Mouse (Mus musculus): ENCODE data around the gene Pacrg. TPM values are rescaled to one million over a fixed set of nuclear protein-coding genes. Genes with fewer than 3 reads are reported as not detected.

The Pacrg gene
- polyA plus RNA-seq, 1 experiment from 2014 or later: 1.3 TPM

DNA sequence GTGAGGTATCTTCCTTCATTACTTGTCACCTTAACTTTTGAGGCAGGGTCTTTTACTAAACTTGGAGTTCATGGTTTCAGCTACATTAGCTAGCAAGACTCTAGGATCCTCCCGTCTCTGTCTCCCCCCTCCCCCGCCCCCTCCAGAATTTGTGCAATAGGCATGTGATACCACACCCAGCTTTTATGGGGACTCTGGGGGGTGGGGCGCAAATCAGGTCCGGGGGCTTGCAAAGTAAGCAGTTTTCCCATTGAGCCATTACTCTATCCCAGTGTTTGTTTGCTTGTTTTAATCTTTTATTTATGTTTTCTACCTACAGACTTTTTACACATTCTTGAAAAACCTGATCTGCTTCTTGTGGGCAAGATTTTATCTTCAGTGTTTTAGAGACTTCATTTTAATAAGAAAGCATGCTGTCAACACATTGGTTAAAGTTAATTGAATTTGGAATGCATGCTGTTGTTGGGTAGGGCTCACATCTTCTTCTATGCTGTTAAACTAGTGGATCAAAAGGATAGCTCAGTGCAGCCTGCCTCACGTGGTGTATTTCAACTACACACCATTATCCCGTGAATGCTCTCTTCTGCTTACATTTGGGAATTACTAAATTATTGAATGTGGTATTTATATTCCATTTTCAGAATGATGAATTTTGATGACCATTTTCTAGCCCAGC, 408.1 kb downstream of the Pacrg start:
- no peak overlapping the region for H3K9ac ChIP-seq (ENCODE audit: low read depth, low read length)
- no peak for ATAC-seq (replicated peaks; ENCODE audit: insufficient number of reproducible peaks, low FRiP score, low TSS enrichment)
- H3K27ac ChIP-seq (ENCODE audit: low read depth, low read length): no peak overlapping the region
- H3K9me3 ChIP-seq (replicated peaks; ENCODE audit: control insufficient read depth, low read length): no peaks in the 10 kb centered on the region
- 71% methylated on average over 6 of the region's 6 CpGs for WGBS (ENCODE audit: insufficient replicate concordance)
- H3K36me3 ChIP-seq (ENCODE audit: control insufficient read depth, insufficient read depth, low read length): no peaks in the 10 kb centered on the region
- peaks cover 6% of the 10 kb centered on the region; the same call in 1 of the 2 replicates for H3K4me1 ChIP-seq (ENCODE audit: control insufficient read depth, insufficient read depth, low read length)
- H3K4me3 ChIP-seq (ENCODE audit: low read depth, low read length): no peak overlapping the region
- no peak overlapping the region for H3K4me2 ChIP-seq
- H3K27me3 ChIP-seq (ENCODE audit: control insufficient read depth, insufficient read depth, low read length): no peaks in the 10 kb centered on the region

GRCm38 (mm10) chr17:10430831-10431230, 409.3 kb downstream of the Pacrg start:
- Histone ChIP-seq H3K9me3 (replicated peaks; ENCODE audit: control insufficient read depth, low read length) (no peaks in the 10 kb centered on the region), H3K9ac (ENCODE audit: low read depth, low read length) (no peak overlapping the region), H3K4me3 (ENCODE audit: low read depth, low read length) (no peak overlapping the region), H3K4me1 (ENCODE audit: control insufficient read depth, insufficient read depth, low read length) (peaks cover 5% of the 10 kb centered on the region; the same call in 1 of the 2 replicates), H3K36me3 (ENCODE audit: control insufficient read depth, insufficient read depth, low read length) (no peaks in the 10 kb centered on the region), H3K27ac (ENCODE audit: low read depth, low read length) (no peak overlapping the region), H3K27me3 (ENCODE audit: control insufficient read depth, insufficient read depth, low read length) (no peaks in the 10 kb centered on the region), H3K4me2 (no peak overlapping the region)
- ATAC-seq (replicated peaks; ENCODE audit: insufficient number of reproducible peaks, low FRiP score, low TSS enrichment): no peak
- WGBS (ENCODE audit: insufficient replicate concordance): 76% methylated on average over 4 of the region's 4 CpGs

GRCm38 (mm10) chr17:10429406-10429805, 410.7 kb downstream of the Pacrg start:
- Histone ChIP-seq H3K9me3 (replicated peaks; ENCODE audit: control insufficient read depth, low read length) (no peaks in the 10 kb centered on the region), H3K36me3 (ENCODE audit: control insufficient read depth, insufficient read depth, low read length) (no peaks in the 10 kb centered on the region), H3K4me3 (ENCODE audit: low read depth, low read length) (no peak overlapping the region), H3K27me3 (ENCODE audit: control insufficient read depth, insufficient read depth, low read length) (no peaks in the 10 kb centered on the region), H3K4me2 (no peak overlapping the region), H3K4me1 (ENCODE audit: control insufficient read depth, insufficient read depth, low read length) (peaks cover 3% of the 10 kb centered on the region; the same call in 1 of the 2 replicates), H3K9ac (ENCODE audit: low read depth, low read length) (no peak overlapping the region), H3K27ac (ENCODE audit: low read depth, low read length) (no peak overlapping the region)
- WGBS (ENCODE audit: insufficient replicate concordance): 81% methylated on average over 11 of the region's 11 CpGs
- ATAC-seq (replicated peaks; ENCODE audit: insufficient number of reproducible peaks, low FRiP score, low TSS enrichment): no peak

DNA sequence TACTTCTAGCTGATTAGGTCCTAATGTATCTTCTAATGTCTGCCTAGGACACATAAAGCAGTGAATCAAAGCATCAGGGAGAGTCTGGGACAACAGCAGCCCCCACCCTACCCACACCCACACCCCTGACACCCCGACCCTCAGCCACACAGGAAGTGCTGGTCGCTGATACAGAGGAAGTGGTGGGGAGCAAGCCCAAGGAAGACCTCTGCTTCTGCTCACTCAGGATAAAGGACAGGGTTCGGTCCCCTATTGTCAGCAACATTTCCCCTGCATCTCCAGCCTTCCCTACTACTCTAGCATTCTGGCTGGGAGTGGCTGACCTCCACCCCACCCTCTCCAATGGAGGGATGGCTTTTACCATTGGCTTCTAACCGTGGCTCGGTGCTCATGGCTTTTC, 414.8 kb downstream of the Pacrg start:
- ATAC-seq (replicated peaks; ENCODE audit: insufficient number of reproducible peaks, low FRiP score, low TSS enrichment): no peak
- no peak overlapping the region for H3K4me3 ChIP-seq (ENCODE audit: low read depth, low read length)
- no peaks in the 10 kb centered on the region for H3K4me1 ChIP-seq (ENCODE audit: control insufficient read depth, insufficient read depth, low read length)
- no peaks in the 10 kb centered on the region for H3K36me3 ChIP-seq (ENCODE audit: control insufficient read depth, insufficient read depth, low read length)
- H3K9me3 ChIP-seq (replicated peaks; ENCODE audit: control insufficient read depth, low read length): no peaks in the 10 kb centered on the region
- no peak overlapping the region for H3K9ac ChIP-seq (ENCODE audit: low read depth, low read length)
- no peaks in the 10 kb centered on the region for H3K27me3 ChIP-seq (ENCODE audit: control insufficient read depth, insufficient read depth, low read length)
- H3K4me2 ChIP-seq: no peak overlapping the region
- no peak overlapping the region for H3K27ac ChIP-seq (ENCODE audit: low read depth, low read length)
- WGBS (ENCODE audit: insufficient replicate concordance): 69% methylated on average over 5 of the region's 5 CpGs

GRCm38 (mm10) chr17:10417558-10418253, 422.4 kb downstream of the Pacrg start:
- no peaks in the 10 kb centered on the region for H3K9me3 ChIP-seq (replicated peaks; ENCODE audit: control insufficient read depth, low read length)
- H3K9ac ChIP-seq (ENCODE audit: low read depth, low read length): no peak overlapping the region
- no peak overlapping the region for H3K4me2 ChIP-seq
- no peaks in the 10 kb centered on the region for H3K27me3 ChIP-seq (ENCODE audit: control insufficient read depth, insufficient read depth, low read length)
- ATAC-seq (replicated peaks; ENCODE audit: insufficient number of reproducible peaks, low FRiP score, low TSS enrichment): no peak
- peaks cover 37% of the 10 kb centered on the region for H3K4me1 ChIP-seq (ENCODE audit: control insufficient read depth, insufficient read depth, low read length)
- H3K4me3 ChIP-seq (ENCODE audit: low read depth, low read length): no peak overlapping the region
- H3K27ac ChIP-seq (ENCODE audit: low read depth, low read length): peak overlapping the region; percentile 78; the same call in 1 of the 2 replicates
- 70% methylated on average over 7 of the region's 7 CpGs for WGBS (ENCODE audit: insufficient replicate concordance)
- H3K36me3 ChIP-seq (ENCODE audit: control insufficient read depth, insufficient read depth, low read length): no peaks in the 10 kb centered on the region

GRCm38 (mm10) chr17:10416995-10417394, 423.1 kb downstream of the Pacrg start:
- WGBS (ENCODE audit: insufficient replicate concordance): 40% methylated on average over 4 of the region's 4 CpGs
- Histone ChIP-seq H3K27ac (ENCODE audit: low read depth, low read length) (peak overlapping the region; percentile 78), H3K27me3 (ENCODE audit: control insufficient read depth, insufficient read depth, low read length) (no peaks in the 10 kb centered on the region), H3K9ac (ENCODE audit: low read depth, low read length) (no peak overlapping the region), H3K4me3 (ENCODE audit: low read depth, low read length) (no peak overlapping the region), H3K36me3 (ENCODE audit: control insufficient read depth, insufficient read depth, low read length) (no peaks in the 10 kb centered on the region), H3K4me2 (no peak overlapping the region), H3K4me1 (ENCODE audit: control insufficient read depth, insufficient read depth, low read length) (peaks cover 40% of the 10 kb centered on the region), H3K9me3 (replicated peaks; ENCODE audit: control insufficient read depth, low read length) (no peaks in the 10 kb centered on the region)
- ATAC-seq (replicated peaks; ENCODE audit: insufficient number of reproducible peaks, low FRiP score, low TSS enrichment): no peak

GRCm38 (mm10) chr17:10416101-10416500, 424.0 kb downstream of the Pacrg start:
- Histone ChIP-seq H3K27ac (ENCODE audit: low read depth, low read length) (peak overlapping the region; percentile 78), H3K27me3 (ENCODE audit: control insufficient read depth, insufficient read depth, low read length) (no peaks in the 10 kb centered on the region), H3K4me2 (no peak overlapping the region), H3K36me3 (ENCODE audit: control insufficient read depth, insufficient read depth, low read length) (no peaks in the 10 kb centered on the region), H3K4me3 (ENCODE audit: low read depth, low read length) (no peak overlapping the region), H3K9me3 (replicated peaks; ENCODE audit: control insufficient read depth, low read length) (no peaks in the 10 kb centered on the region), H3K9ac (ENCODE audit: low read depth, low read length) (no peak overlapping the region), H3K4me1 (ENCODE audit: control insufficient read depth, insufficient read depth, low read length) (peaks cover 44% of the 10 kb centered on the region)
- 87% methylated on average over 4 of the region's 4 CpGs for WGBS (ENCODE audit: insufficient replicate concordance)
- ATAC-seq (replicated peaks; ENCODE audit: insufficient number of reproducible peaks, low FRiP score, low TSS enrichment): no peak

DNA sequence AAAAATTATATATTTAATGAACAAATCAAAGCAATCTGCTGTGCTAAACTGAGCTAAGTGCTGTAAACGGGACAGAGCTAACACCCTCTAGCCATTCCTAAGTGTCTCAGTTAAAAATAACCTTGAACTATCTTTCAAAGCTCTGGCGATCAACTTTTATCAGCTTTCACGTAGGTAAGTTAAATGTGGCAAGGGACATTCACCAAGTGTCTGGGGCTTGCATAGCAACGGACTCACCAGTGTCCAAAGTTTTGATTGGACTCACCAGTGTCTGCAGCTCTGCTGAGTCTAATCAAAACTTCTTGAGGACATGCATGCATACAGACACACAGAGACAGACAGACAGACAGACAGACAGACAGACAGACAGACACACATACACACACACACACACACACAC, 425.7 kb downstream of the Pacrg start:
- H3K27ac ChIP-seq (ENCODE audit: low read depth, low read length): peak overlapping the region; percentile 78
- H3K4me2 ChIP-seq: no peak overlapping the region
- peaks cover 47% of the 10 kb centered on the region for H3K4me1 ChIP-seq (ENCODE audit: control insufficient read depth, insufficient read depth, low read length)
- peak; percentile 67; the same call in 1 of the 2 replicates for ATAC-seq (replicated peaks; ENCODE audit: insufficient number of reproducible peaks, low FRiP score, low TSS enrichment)
- 28% methylated on average over 4 of the region's 4 CpGs for WGBS (ENCODE audit: insufficient replicate concordance)
- no peaks in the 10 kb centered on the region for H3K27me3 ChIP-seq (ENCODE audit: control insufficient read depth, insufficient read depth, low read length)
- H3K36me3 ChIP-seq (ENCODE audit: control insufficient read depth, insufficient read depth, low read length): no peaks in the 10 kb centered on the region
- H3K9ac ChIP-seq (ENCODE audit: low read depth, low read length): no peak overlapping the region
- H3K9me3 ChIP-seq (replicated peaks; ENCODE audit: control insufficient read depth, low read length): no peaks in the 10 kb centered on the region
- H3K4me3 ChIP-seq (ENCODE audit: low read depth, low read length): no peak overlapping the region
